Mouse (Mus musculus) neural tube, embryonic 14.5 days (tissue): ENCODE results near the gene Prdm11. TPM values are rescaled to one million over a fixed set of nuclear protein-coding genes. Genes with fewer than 3 reads are reported as not detected.

Source experiments
- ATAC-seq: fragments of 200-750 bp; cut with Nextera tagmentation; 2 replicates; pipeline ENCODE4 v1.8.0; 2017; ENCODE audit warnings: low read depth, mild to moderate bottlenecking, moderate TSS enrichment, moderate library complexity
- H3K27ac ChIP-seq: fragments of 300-500 bp; sonication (generic); 2 replicates; pipeline ENCODE4 v1.5.1; 2014; ENCODE audit warnings: low read depth, mild to moderate bottlenecking, control low read depth, low read length, moderate library complexity, mixed read lengths
- H3K27me3 ChIP-seq: fragments of 300-500 bp; sonication (generic); 2 replicates; pipeline ENCODE4 v1.6.1; 2014; ENCODE audit warnings: low read length; ENCODE audit not compliant: control insufficient read depth, insufficient read depth
- H3K36me3 ChIP-seq: fragments of 300-500 bp; sonication (generic); 2 replicates; pipeline ENCODE4 v1.6.1; 2014; ENCODE audit warnings: low read length, mixed read lengths; ENCODE audit not compliant: control insufficient read depth, insufficient read depth
- H3K4me1 ChIP-seq: fragments of 300-500 bp; sonication (generic); 2 replicates; pipeline ENCODE4 v1.6.1; 2014; ENCODE audit warnings: low read length; ENCODE audit not compliant: control insufficient read depth, insufficient read depth
- H3K4me2 ChIP-seq: fragments of 300-500 bp; sonication (generic); 2 replicates; pipeline ENCODE4 v1.6.1; 2014; ENCODE audit warnings: mild to moderate bottlenecking, low read depth, low read length, control low read depth
- H3K4me3 ChIP-seq: fragments of 300-500 bp; sonication (generic); 2 replicates; pipeline ENCODE4 v1.5.1; 2014; ENCODE audit warnings: low read depth, low read length, control low read depth, mixed read lengths
- H3K9ac ChIP-seq: fragments of 300-500 bp; sonication (generic); replicated peaks from 2 replicates; pipeline ENCODE4 v1.6.1; 2014; ENCODE audit warnings: low read depth, mild to moderate bottlenecking, control low read depth, low read length, mixed read lengths
- H3K9me3 ChIP-seq: fragments of 300-500 bp; sonication (generic); 2 replicates; pipeline ENCODE4 v1.6.1; 2016; ENCODE audit warnings: low read length; ENCODE audit not compliant: control insufficient read depth
- WGBS: fragments of 180-500 bp; shearing (Covaris S2); extraction: QIAGEN DNeasy Blood & Tissue Kit; methylation state at CpG from one replicate; pipeline ENCODE4 v1.1.7; 2014; 5-methylcytosine and 5-hydroxymethylcytosine counted together
- polyA plus RNA-seq: library from polyadenylated mRNA; unstranded; fragments of >200 nt; fragmentation: Nextera tagmentation; extraction: Ambion mirVana; gene quantifications from 2 replicates; pipeline ENCODE4 v1.2.1, GENCODE M21; 2014

The Prdm11 gene
- polyA plus RNA-seq, 1 experiment from 2014 or later, result 1.8 TPM

DNA sequence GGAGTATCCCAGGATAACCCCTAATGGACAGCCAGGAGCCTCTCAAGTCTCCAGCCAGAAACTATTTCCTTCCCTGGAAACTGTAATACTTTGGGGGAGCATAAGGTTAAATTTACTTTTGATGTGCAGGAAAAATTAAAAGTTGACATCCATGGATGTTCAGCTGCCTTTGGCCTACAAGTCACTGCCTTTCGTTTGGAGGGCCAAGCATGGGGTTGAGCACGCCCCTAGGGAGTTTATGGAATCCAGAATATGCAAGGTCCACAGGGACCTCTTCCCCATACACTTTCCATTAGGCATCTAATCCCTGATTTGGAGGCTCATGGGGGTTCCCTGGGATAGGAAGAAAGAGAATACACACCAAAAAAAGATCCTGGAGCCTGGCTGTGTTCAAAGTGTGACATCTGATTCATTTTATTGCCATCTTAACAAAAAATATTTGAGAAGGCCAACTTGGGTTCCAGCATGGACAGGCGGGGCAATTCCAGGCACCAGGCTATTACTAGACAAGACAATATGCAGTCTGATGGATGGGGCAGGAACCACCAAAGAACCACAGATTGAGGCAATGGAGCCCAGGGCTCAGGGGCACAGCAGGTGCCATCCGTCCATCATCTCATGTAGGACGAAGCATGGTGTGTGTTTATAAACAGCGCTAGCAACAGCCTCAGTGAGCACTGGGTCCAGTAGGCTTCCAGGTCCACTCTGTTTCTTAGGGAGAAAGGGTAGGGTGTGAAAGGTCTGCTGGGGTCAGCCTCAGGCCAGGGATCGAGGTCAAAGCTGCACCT, 61.5 kb downstream of the Prdm11 start:
- Histone ChIP-seq H3K4me1 (0 out of 2 replicates have a peak, but pooled peaks cover 5% of the 10 kb centered on the region), H3K36me3 (no peaks in the 10 kb centered on the region), H3K9ac (no peak overlapping the region), H3K9me3 (no peaks in the 10 kb centered on the region), H3K4me2 (no peak overlapping the region), H3K27me3 (no peaks in the 10 kb centered on the region), H3K4me3 (no peak overlapping the region), H3K27ac (no peak overlapping the region)
- 88% methylated on average over 7 of the region's 7 CpGs for WGBS
- no peak for ATAC-seq

DNA sequence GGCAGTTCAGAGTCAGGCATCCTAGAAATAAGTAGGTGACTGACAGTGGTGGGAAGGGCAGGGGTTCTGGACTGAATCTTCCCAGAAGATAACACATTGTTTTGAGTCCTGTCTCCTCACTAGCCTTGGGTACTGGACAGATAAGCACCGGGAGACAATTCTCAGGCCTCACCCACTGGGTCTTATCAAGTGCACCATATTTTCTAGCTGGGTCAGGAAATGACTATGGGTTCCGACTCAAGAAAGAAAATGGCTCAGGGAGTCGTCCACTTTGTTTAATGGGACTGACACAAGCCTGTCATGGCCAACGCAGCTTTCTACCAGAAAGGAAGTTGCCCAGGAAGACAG, 62.7 kb downstream of the Prdm11 start:
- 87% methylated on average over 4 of the region's 4 CpGs for WGBS
- no peak overlapping the region for H3K4me3 ChIP-seq
- ATAC-seq, result no peak

DNA sequence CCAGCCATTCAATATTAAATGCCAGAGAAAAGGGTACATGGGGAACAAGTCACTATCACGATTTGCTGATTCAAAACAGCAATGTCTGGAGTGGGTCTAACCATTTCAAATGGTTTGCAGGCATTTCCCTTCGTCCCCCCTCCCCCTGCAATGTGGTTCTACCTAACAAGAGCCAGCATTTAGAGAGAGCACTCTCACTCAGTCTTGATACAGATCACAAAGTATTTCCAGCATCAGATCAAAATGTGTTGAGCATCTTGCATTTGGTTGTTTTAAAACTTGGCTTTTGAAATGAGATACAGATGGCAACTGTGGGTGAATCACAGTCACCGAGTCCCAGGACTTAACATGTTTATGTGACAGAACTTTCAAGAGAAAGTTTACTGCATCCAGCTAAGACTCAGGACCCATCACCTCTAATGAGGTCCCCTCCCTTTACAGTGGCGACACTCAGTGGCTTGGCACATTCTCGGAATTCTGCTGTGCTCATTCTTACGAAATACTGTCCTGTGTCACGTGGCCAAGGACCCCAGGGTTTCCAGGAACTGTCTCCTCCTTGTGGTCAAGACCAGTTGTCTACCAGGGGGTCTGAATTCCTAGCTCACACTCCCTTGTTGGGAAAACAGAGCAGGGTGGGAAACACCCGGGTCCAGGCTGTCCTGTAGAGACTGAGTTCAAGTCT, 63.2 kb downstream of the Prdm11 start:
- ATAC-seq, result no peak
- no peaks in the 10 kb centered on the region for H3K4me1 ChIP-seq

More for the DNA sequence above, 62.7 kb downstream of the Prdm11 start:
- H3K27me3 ChIP-seq, result no peaks in the 10 kb centered on the region
- H3K9me3 ChIP-seq, result no peaks in the 10 kb centered on the region
- no peak overlapping the region for H3K4me2 ChIP-seq
- no peak overlapping the region for H3K9ac ChIP-seq
- no peak overlapping the region for H3K27ac ChIP-seq
- 0 out of 2 replicates have a peak, but pooled peaks cover 2% of the 10 kb centered on the region for H3K4me1 ChIP-seq
- peaks cover 6% of the 10 kb centered on the region; the same call in 1 of the 2 replicates for H3K36me3 ChIP-seq

DNA sequence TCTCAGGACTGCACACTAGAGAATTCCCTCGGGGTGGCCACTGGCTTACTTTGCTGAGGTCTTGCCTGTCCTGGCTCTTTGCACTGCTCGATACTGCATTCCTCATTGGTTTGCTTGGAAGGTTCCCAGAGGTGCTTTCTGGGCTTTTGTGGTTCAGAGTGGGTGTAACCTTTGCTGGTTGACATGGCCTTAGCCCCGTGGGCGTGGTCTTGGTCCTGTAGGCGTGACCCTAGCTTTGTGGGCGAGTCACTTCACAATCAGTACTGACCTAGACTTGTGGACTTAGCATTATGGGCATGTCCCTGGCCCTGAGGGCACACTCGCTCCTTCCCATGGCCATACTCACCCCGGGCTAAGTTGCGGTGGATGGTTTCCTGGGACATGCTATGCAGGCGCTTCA, 65.8 kb downstream of the Prdm11 start:
- Histone ChIP-seq H3K27me3 (no peaks in the 10 kb centered on the region), H3K27ac (no peak overlapping the region), H3K9ac (no peak overlapping the region), H3K36me3 (peaks cover 12% of the 10 kb centered on the region), H3K9me3 (no peaks in the 10 kb centered on the region), H3K4me3 (no peak overlapping the region), H3K4me1 (no peaks in the 10 kb centered on the region), H3K4me2 (no peak overlapping the region)
- WGBS, result 93% methylated on average over 10 of the region's 10 CpGs
- no peak for ATAC-seq

More for the DNA sequence above, 63.2 kb downstream of the Prdm11 start:
- Histone ChIP-seq H3K4me3 (no peak overlapping the region), H3K36me3 (peaks cover 6% of the 10 kb centered on the region; the same call in 1 of the 2 replicates), H3K9me3 (no peaks in the 10 kb centered on the region), H3K27me3 (no peaks in the 10 kb centered on the region), H3K4me2 (no peak overlapping the region), H3K9ac (no peak overlapping the region), H3K27ac (no peak overlapping the region)
- 87% methylated on average over 8 of the region's 8 CpGs for WGBS

DNA sequence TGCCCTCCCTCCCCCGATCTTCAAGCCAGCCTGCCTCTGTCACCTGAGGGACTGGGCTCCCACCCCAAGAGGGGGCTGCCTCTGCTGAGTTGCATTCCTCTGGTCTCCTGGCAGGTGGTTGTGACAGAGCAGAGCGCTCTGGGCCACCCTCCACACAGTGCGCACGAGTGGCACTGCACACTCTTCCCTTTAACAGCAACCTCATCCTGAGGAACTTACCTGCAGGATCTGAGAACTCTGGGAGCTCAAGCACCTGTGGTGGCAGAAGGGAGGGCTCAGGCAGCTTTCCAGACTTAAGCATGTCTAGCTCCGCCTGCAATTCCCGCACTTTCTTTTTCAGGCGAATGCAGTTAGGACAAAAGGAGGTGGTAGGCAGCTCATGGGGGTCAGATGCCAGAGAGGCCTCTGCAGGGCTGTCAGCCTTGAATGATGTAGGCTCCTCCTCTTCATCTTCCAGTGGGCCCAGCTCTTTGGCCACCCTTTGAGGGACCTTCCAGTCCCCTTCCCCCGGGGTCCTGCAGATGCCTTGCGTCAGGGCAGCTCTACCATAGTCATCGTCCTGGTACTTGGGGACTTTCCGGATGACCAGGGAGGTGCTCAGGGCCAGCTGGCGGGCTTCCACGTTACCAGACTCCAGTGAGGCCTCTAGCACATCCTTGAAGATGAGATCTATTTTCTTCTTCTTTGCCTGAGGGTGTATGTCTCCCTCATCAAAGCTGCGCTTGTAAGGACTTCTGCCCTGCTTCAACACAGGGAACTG, 70.8 kb downstream of the Prdm11 start:
- ATAC-seq, result no peak
- Histone ChIP-seq H3K4me2 (no peak overlapping the region), H3K36me3 (peaks cover 40% of the 10 kb centered on the region), H3K27me3 (no peaks in the 10 kb centered on the region), H3K27ac (no peak overlapping the region), H3K9ac (no peak overlapping the region), H3K4me1 (no peaks in the 10 kb centered on the region), H3K4me3 (no peak overlapping the region), H3K9me3 (no peaks in the 10 kb centered on the region)
- WGBS, result 69% methylated on average over 14 of the region's 14 CpGs

DNA sequence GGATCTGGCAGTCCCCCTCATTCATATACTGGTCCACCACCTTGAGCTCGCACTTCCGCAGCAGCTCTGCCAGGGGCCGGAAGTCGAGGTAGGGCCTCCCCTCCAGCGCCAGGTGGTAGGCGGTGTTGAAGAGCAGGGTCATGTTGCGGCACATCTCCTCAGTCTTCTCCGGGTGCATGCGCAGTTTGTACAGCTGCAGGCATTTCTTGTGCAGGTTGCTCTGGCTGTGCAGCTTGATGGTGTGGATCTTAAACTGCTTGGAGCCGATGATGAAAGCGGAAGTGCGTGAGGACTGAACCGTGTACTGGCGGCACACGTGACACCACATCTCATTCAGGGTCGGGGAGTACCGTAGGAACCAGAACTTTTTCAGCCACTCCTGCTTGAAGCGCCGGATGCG, 72.3 kb downstream of the Prdm11 start:
- Histone ChIP-seq H3K27me3 (no peaks in the 10 kb centered on the region), H3K4me3 (no peak overlapping the region), H3K9me3 (no peaks in the 10 kb centered on the region), H3K27ac (no peak overlapping the region), H3K4me1 (no peaks in the 10 kb centered on the region), H3K9ac (no peak overlapping the region), H3K36me3 (peaks cover 38% of the 10 kb centered on the region), H3K4me2 (no peak overlapping the region)
- ATAC-seq, result no peak
- 97% methylated on average over 20 of the region's 20 CpGs for WGBS

DNA sequence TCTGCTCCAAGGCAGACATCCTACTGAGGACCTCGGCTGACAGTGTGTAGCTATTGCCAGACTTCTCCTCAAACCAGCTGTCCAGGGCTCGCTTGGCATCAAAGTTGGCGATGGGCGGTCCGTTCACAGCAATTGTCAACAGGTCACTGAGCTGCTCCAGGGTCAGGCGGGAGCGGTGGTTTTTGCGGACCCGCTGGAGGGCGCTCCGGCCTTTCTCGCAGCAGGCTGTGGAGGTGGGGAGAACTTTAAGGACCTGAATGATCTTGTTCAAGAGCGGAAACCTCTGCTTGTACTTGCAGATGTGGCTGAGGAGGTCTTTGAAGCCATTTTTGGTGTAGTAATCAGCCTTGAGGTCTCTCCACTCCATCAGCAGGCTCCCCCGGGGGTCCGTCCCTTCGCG, 73.9 kb downstream of the Prdm11 start:
- 90% methylated on average over 17 of the region's 17 CpGs for WGBS
- Histone ChIP-seq H3K9me3 (no peaks in the 10 kb centered on the region), H3K27me3 (no peaks in the 10 kb centered on the region), H3K4me1 (peaks cover 7% of the 10 kb centered on the region; the same call in 1 of the 2 replicates), H3K27ac (no peak overlapping the region), H3K9ac (no peak overlapping the region), H3K4me2 (no peak overlapping the region), H3K36me3 (peaks cover 34% of the 10 kb centered on the region), H3K4me3 (no peak overlapping the region)
- no peak for ATAC-seq

DNA sequence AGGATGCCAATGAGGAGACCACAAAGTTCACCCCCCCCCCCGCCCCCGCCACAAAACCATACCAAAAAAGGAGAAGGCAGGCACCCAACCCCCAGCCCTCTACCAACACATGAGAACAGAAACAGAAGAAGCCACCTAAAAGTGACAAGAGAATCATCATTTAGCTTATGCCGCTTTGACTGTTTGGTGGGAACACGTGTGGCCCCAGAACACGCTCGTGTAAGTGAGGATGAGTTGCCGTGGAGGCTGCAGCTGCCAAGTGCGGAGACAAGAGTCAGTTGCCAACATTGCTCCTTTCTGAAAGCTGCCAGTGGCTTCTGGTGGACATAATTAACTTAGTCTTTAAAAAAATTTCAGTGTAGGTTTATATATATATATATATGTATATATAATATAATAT, 74.4 kb downstream of the Prdm11 start:
- H3K4me1 ChIP-seq, result peaks cover 8% of the 10 kb centered on the region; the same call in 1 of the 2 replicates
- ATAC-seq, result no peak

More for the DNA sequence above, 74.4 kb downstream of the Prdm11 start:
- Histone ChIP-seq H3K4me2 (no peak overlapping the region), H3K9ac (no peak overlapping the region), H3K36me3 (peaks cover 34% of the 10 kb centered on the region), H3K9me3 (no peaks in the 10 kb centered on the region), H3K27ac (no peak overlapping the region), H3K4me3 (no peak overlapping the region), H3K27me3 (no peaks in the 10 kb centered on the region)
- WGBS, result 89% methylated on average over 8 of the region's 8 CpGs
